ENCODE assay signal across 18 mouse cellular contexts in the genomic region with DNA sequence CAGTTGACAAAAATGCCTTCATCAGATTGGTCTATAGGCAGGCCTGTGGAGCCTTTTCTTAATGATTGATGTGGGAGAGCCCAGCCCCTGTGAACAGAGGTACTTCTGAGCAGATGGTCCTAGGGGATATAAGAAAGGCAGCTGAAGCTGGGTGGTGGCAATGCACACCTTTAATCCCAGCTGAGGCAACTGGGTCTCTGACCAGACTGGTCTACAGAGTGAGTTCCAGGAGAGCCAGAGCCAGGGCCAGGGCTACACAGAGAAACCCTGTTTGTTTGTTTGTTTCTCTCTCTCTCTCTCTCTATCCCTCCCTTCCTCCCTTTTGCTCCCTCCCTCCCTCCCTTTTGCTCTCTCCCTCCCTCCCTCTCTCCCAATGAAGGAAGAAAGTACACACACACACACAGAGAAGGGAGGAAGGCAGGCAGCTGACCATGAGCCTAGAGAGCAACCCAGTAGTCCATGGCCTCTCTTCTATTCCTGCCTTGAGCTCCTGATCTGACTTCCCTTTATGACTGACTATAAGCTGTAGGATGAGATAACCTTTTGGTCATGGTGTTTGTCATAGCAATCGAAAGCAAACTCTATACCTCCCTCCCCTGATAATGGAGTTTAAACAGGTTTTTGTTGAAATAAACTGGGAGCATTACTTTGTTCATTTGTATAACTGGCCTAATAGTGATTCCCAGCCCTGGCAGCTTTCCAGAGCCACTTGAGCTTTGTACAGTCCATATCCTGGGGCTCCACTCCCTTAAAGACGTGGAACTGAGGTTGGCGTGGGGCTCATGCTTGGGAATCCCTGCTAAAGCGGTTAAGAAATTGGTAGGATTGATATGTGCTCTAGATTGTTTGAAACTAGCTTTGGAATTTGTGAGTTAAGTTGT. TPM values are rescaled to one million over a fixed set of nuclear protein-coding genes. Genes with fewer than 3 reads are reported as not detected.
DNase-seq lines count a peak whose midpoint lies in the region; ATAC-seq and TF ChIP-seq lines count a peak whose summit lies in the region.
"Had no signal": no experiment of that assay in that cellular context is flagged by ENCODE, and none has a peak within 500 bp of the region (broad histone marks: within the 10 kb centered on the region; RNA-seq: fewer than 3 reads in every experiment).

No protein-coding gene starts in this region.

- TF ChIP-seq CTCF in hindbrain, postnatal 0 days (IDR thresholded peaks at IDR 0.05; ENCODE audit: low read depth): no peak

- no peak for ATAC-seq in hindbrain, postnatal 0 days
- no peak for ATAC-seq in hindbrain, embryonic 16.5 days
- no peak for ATAC-seq in embryonic facial prominence, embryonic 14.5 days (ENCODE audit: low read depth)
- ATAC-seq: forebrain, postnatal 0 days; liver, embryonic 12.5 days; midbrain, embryonic 16.5 days had no signal

- no peaks in the 10 kb centered on the region for H3K9me3 ChIP-seq in hindbrain, postnatal 0 days (ENCODE audit: low read length)
- no peaks in the 10 kb centered on the region for H3K9me3 ChIP-seq in hindbrain, embryonic 16.5 days (ENCODE audit: control insufficient read depth, low read length)
- H3K9me3 ChIP-seq in embryonic facial prominence, embryonic 14.5 days (ENCODE audit: control insufficient read depth, low read length): no peaks in the 10 kb centered on the region
- H3K9me3 ChIP-seq: embryonic facial prominence, embryonic 15.5 days; G1E; liver, embryonic 12.5 days; neural tube, embryonic 12.5 days had no signal

- H3K4me3 ChIP-seq in hindbrain, postnatal 0 days (ENCODE audit: low read length): no peak overlapping the region
- H3K4me3 ChIP-seq in hindbrain, embryonic 16.5 days (ENCODE audit: low read length): no peak overlapping the region
- H3K4me3 ChIP-seq in embryonic facial prominence, embryonic 14.5 days (ENCODE audit: low read depth, low read length): no peak overlapping the region
- H3K4me3 ChIP-seq: embryonic facial prominence, embryonic 15.5 days; liver, embryonic 12.5 days; neural tube, embryonic 12.5 days had no signal

- intact Hi-C loops in heart, postnatal 36 days (cut with DNase I): no loop called here

- no peaks in the 10 kb centered on the region for H3K27me3 ChIP-seq in hindbrain, postnatal 0 days (ENCODE audit: insufficient read depth, low read length)
- no peaks in the 10 kb centered on the region for H3K27me3 ChIP-seq in hindbrain, embryonic 16.5 days (replicated peaks; ENCODE audit: control insufficient read depth, insufficient read depth, low read length)
- no peaks in the 10 kb centered on the region for H3K27me3 ChIP-seq in embryonic facial prominence, embryonic 14.5 days (replicated peaks; ENCODE audit: control insufficient read depth, insufficient read depth, low read length)
- H3K27me3 ChIP-seq: embryonic facial prominence, embryonic 15.5 days; neural tube, embryonic 12.5 days had no signal

- H3K27ac ChIP-seq in hindbrain, postnatal 0 days: peak overlapping the region; percentile 20; the same call in 1 of the 2 replicates
- H3K27ac ChIP-seq in hindbrain, embryonic 16.5 days (ENCODE audit: low read depth, low read length): no peak overlapping the region
- H3K27ac ChIP-seq in embryonic facial prominence, embryonic 14.5 days (replicated peaks; ENCODE audit: low read depth, low read length): no peak overlapping the region
- H3K27ac ChIP-seq: embryonic facial prominence, embryonic 15.5 days; hindbrain, embryonic 14.5 days; liver, embryonic 12.5 days; neural tube, embryonic 12.5 days had no signal

- H3K4me2 ChIP-seq in hindbrain, postnatal 0 days (ENCODE audit: low read depth, low read length): no peak overlapping the region
- H3K4me2 ChIP-seq in hindbrain, embryonic 16.5 days (ENCODE audit: low read length): no peak overlapping the region
- H3K4me2 ChIP-seq in embryonic facial prominence, embryonic 14.5 days (ENCODE audit: low read depth, low read length): no peak overlapping the region
- H3K4me2 ChIP-seq: embryonic facial prominence, embryonic 15.5 days; hindbrain, embryonic 14.5 days; liver, embryonic 12.5 days; neural tube, embryonic 12.5 days had no signal

- peak; percentile 12 for DNase-seq in hindbrain, postnatal 0 days (ENCODE audit: low spot score)
- peak; percentile 18 for DNase-seq in embryonic facial prominence, embryonic 14.5 days (ENCODE audit: low spot score)
- DNase-seq in kidney, adult 8-10 months: peak; percentile 14 to 44
- DNase-seq in lung, postnatal 36 days: peak; percentile 35
- DNase-seq in heart, postnatal 36 days: no peak
- DNase-seq in cerebellum, postnatal 36 days: no peak
- DNase-seq: forebrain, postnatal 0 days; gastrocnemius, postnatal 36 days; layer of hippocampus, adult 9-11 months; retina, postnatal 1 day; spleen, adult 18-20 months had no signal

- no peaks in the 10 kb centered on the region for H3K4me1 ChIP-seq in hindbrain, postnatal 0 days (ENCODE audit: insufficient read depth, low read length)
- no peaks in the 10 kb centered on the region; the same call in 1 of the 2 replicates for H3K4me1 ChIP-seq in hindbrain, embryonic 16.5 days (ENCODE audit: control insufficient read depth, insufficient read depth, low read depth, low read length)
- no peaks in the 10 kb centered on the region for H3K4me1 ChIP-seq in embryonic facial prominence, embryonic 14.5 days (ENCODE audit: control insufficient read depth, insufficient read depth, low read length)
- H3K4me1 ChIP-seq: embryonic facial prominence, embryonic 15.5 days; liver, embryonic 12.5 days had no signal

- 62% methylated on average over 4 of the region's 4 CpGs for WGBS in hindbrain, postnatal 0 days
- WGBS in hindbrain, embryonic 16.5 days: 59% methylated on average over 4 of the region's 4 CpGs
- WGBS in embryonic facial prominence, embryonic 14.5 days: 67% methylated on average over 4 of the region's 4 CpGs

- no peaks in the 10 kb centered on the region for H3K36me3 ChIP-seq in hindbrain, postnatal 0 days (ENCODE audit: insufficient read depth, low read length)
- no peaks in the 10 kb centered on the region for H3K36me3 ChIP-seq in hindbrain, embryonic 16.5 days (ENCODE audit: control insufficient read depth, insufficient read depth, low read length)
- no peaks in the 10 kb centered on the region for H3K36me3 ChIP-seq in embryonic facial prominence, embryonic 14.5 days (ENCODE audit: control insufficient read depth, insufficient read depth, low read length)
- H3K36me3 ChIP-seq: embryonic facial prominence, embryonic 15.5 days; G1E; liver, embryonic 12.5 days; neural tube, embryonic 12.5 days had no signal

- H3K9ac ChIP-seq in hindbrain, postnatal 0 days (replicated peaks; ENCODE audit: low read length): no peak overlapping the region
- no peak overlapping the region for H3K9ac ChIP-seq in hindbrain, embryonic 16.5 days (ENCODE audit: low read depth, low read length)
- no peak overlapping the region for H3K9ac ChIP-seq in embryonic facial prominence, embryonic 14.5 days (ENCODE audit: low read depth, low read length)
- H3K9ac ChIP-seq: embryonic facial prominence, embryonic 15.5 days; forebrain, postnatal 0 days; hindbrain, embryonic 14.5 days; liver, embryonic 12.5 days; neural tube, embryonic 12.5 days had no signal

RNA-seq across cellular contexts. Expression of a gene that starts 17.3 kb away (rescaled TPM):
- total RNA-seq in hindbrain, postnatal 0 days (2014; rRNA removed): 21.3 and 25.8 TPM in 2 replicates
- polyA plus RNA-seq in hindbrain, postnatal 0 days (2015; fragmentation: Nextera tagmentation; extraction: Ambion mirVana): 2.3 and 2.4 TPM in 2 replicates
- 4.1 and 4.8 TPM in 2 replicates for polyA plus RNA-seq in hindbrain, embryonic 16.5 days (2015; fragmentation: Nextera tagmentation; extraction: Ambion mirVana)
- 0.51 and 0.54 TPM in 2 replicates for polyA plus RNA-seq in embryonic facial prominence, embryonic 14.5 days (2014; fragmentation: Nextera tagmentation; extraction: Ambion mirVana)
- total RNA-seq in heart, postnatal 36 days (2021): 1 to 10 TPM; 1.1 to 1.4 TPM
- polyA plus RNA-seq: G1E had no signal

Comparison
In these comparisons a context has a peak if more than half of its experiments do, and no peak if none do; other contexts are left out.
1. DNase-seq: peak in hindbrain, postnatal 0 days (single experiment), embryonic facial prominence, embryonic 14.5 days (single experiment), kidney, adult 8-10 months (2 of 2) and lung, postnatal 36 days (single experiment); none in heart, postnatal 36 days (0 of 2) and cerebellum, postnatal 36 days (0 of 2).